Mouse (Mus musculus): ENCODE measurements at regions not wholly inside any gene's neighbourhood (a gene's known extent, or its start where the extent isn't known, plus 50 kb on each side); places are given as distances from the start of the nearest gene placed in this dataset.

- TF ChIP-seq POLR2A (IDR thresholded peaks at IDR 0.05; ENCODE audit: low read depth, low read length) = no peak
- TF ChIP-seq CTCF (IDR thresholded peaks at IDR 0.05; ENCODE audit: extremely low read depth, insufficient read length, insufficient replicate concordance, low read depth, low read length) = no peak
Measured at GRCm38 (mm10) chr1:35708176-35708788, 359.9 kb upstream of the Hs6st1 start.
